Mouse (Mus musculus) CH12.LX (cell line): ENCODE results near the gene Rph3al. TPM values are rescaled to one million over a fixed set of nuclear protein-coding genes. Genes with fewer than 3 reads are reported as not detected.

Experiments
- DNase-seq: peaks from one replicate; pipeline ENCODE4 v3.0.0-alpha.2; 2013; ENCODE audit errors: extremely low read depth
- H3K27ac ChIP-seq: 2 replicates; pipeline ENCODE4 v1.5.1; 2012; ENCODE audit warnings: low read depth, mild to moderate bottlenecking, control low read depth, moderate library complexity; ENCODE audit not compliant: insufficient read depth
- H3K27me3 ChIP-seq: replicated peaks from 2 replicates; pipeline ENCODE3; 2012; ENCODE audit warnings: inconsistent platforms
- H3K36me3 ChIP-seq, 2 experiments: replicated peaks in 1 of 2; 2 replicates each; pipeline versions ENCODE3 to v1.6.1; 2012; ENCODE audit warnings: inconsistent platforms in 1 of 2, low read length in 1 of 2, mild to moderate bottlenecking in 1 of 2, mixed read lengths in 1 of 2, moderate library complexity in 1 of 2; ENCODE audit not compliant: control insufficient read depth in 1 of 2, insufficient read depth in 1 of 2
- H3K4me1 ChIP-seq, 2 experiments: 2 replicates each; pipeline ENCODE4 v1.6.1; 2012; ENCODE audit warnings: inconsistent platforms in 1 of 2, moderate library complexity in 1 of 2; ENCODE audit not compliant: insufficient read depth in 2 of 2, control insufficient read depth in 1 of 2
- H3K4me2 ChIP-seq: 2 replicates; pipeline ENCODE4 v1.6.1; 2012; ENCODE audit warnings: low read depth, mild to moderate bottlenecking, control low read depth; ENCODE audit not compliant: poor library complexity, insufficient read depth, severe bottlenecking
- H3K4me3 ChIP-seq, 3 experiments: fragments of 150-350 bp in 1 of 3; sonication (generic) in 1 of 3; replicated peaks in 1 of 3; 2 replicates each; pipeline versions ENCODE3 to v1.5.1; 2011 to 2012; ENCODE audit warnings: low read depth in 2 of 3, low read length in 2 of 3, mild to moderate bottlenecking in 2 of 3, moderate library complexity in 2 of 3, control low read depth in 1 of 3, improper control_type of control experiment in 1 of 3, inconsistent platforms in 1 of 3, mixed read lengths in 1 of 3; ENCODE audit not compliant: poor library complexity in 1 of 3
- H3K79me2 ChIP-seq: replicated peaks from 2 replicates; pipeline ENCODE4 v1.6.1; 2012; ENCODE audit warnings: mild to moderate bottlenecking, moderate library complexity; ENCODE audit not compliant: control insufficient read depth, poor library complexity, insufficient read depth, severe bottlenecking; ENCODE audit errors: extremely low read depth
- H3K9ac ChIP-seq: 2 replicates; pipeline ENCODE4 v1.6.1; 2012; ENCODE audit warnings: low read depth, mild to moderate bottlenecking, control low read depth, moderate library complexity; ENCODE audit not compliant: insufficient read depth
- H3K9me3 ChIP-seq: replicated peaks from 2 replicates; pipeline ENCODE3; 2012; ENCODE audit warnings: low read length, inconsistent platforms, mixed read lengths
- BHLHE40 ChIP-seq: IDR thresholded peaks from 2 replicates; pipeline ENCODE4 v1.6.1; 2011; ENCODE audit warnings: mild to moderate bottlenecking, low read depth, low read length, improper control_type of control experiment
- CHD1 ChIP-seq: IDR thresholded peaks from 2 replicates; pipeline ENCODE4 v1.6.1; 2012; ENCODE audit warnings: low read depth, low read length, improper control_type of control experiment, inconsistent platforms
- CHD2 ChIP-seq: IDR thresholded peaks from 2 replicates; pipeline ENCODE4 v1.6.1; 2011; ENCODE audit warnings: low read length, improper control_type of control experiment
- CTCF ChIP-seq, 2 experiments: IDR thresholded peaks in 1 of 2; conservative IDR thresholded peaks in 1 of 2; 2 replicates each; pipeline ENCODE4 v1.5.1; 2011 to 2012; ENCODE audit warnings: low read depth in 2 of 2, low read length in 2 of 2, improper control_type of control experiment in 1 of 2, inconsistent platforms in 1 of 2, mild to moderate bottlenecking in 1 of 2, moderate library complexity in 1 of 2
- E2F4 ChIP-seq: IDR thresholded peaks from 2 replicates; pipeline ENCODE4 v1.6.1; 2011; ENCODE audit warnings: low read depth, low read length, improper control_type of control experiment; ENCODE audit not compliant: insufficient replicate concordance
- GABPA ChIP-seq: IDR thresholded peaks from 2 replicates; pipeline ENCODE4 v1.6.1; 2012; ENCODE audit warnings: low read depth, low read length, improper control_type of control experiment, inconsistent platforms; ENCODE audit not compliant: insufficient replicate concordance
- HCFC1 ChIP-seq: IDR thresholded peaks from 2 replicates; pipeline ENCODE4 v1.6.1; 2012; ENCODE audit warnings: low read depth, mild to moderate bottlenecking, inconsistent platforms, low read length, improper control_type of control experiment
- IRF4 ChIP-seq: IDR thresholded peaks from 2 replicates; pipeline ENCODE4 v1.6.1; 2014; ENCODE audit warnings: low read depth, mild to moderate bottlenecking, inconsistent platforms, low read length, improper control_type of control experiment
- JUN ChIP-seq: IDR thresholded peaks from 2 replicates; pipeline ENCODE4 v1.6.1; 2011; ENCODE audit warnings: low read depth, mild to moderate bottlenecking, low read length, improper control_type of control experiment, moderate library complexity; ENCODE audit not compliant: insufficient read depth
- KAT2A ChIP-seq: IDR thresholded peaks from 2 replicates; pipeline ENCODE4 v1.6.1; 2012; ENCODE audit warnings: low read length, improper control_type of control experiment, inconsistent platforms; ENCODE audit not compliant: insufficient replicate concordance
- MAFK ChIP-seq: IDR thresholded peaks from 2 replicates; pipeline ENCODE4 v1.6.1; 2011; ENCODE audit warnings: low read length, improper control_type of control experiment; ENCODE audit not compliant: insufficient replicate concordance
- MAZ ChIP-seq: IDR thresholded peaks from 2 replicates; pipeline ENCODE4 v1.6.1; 2012; ENCODE audit warnings: low read depth, mild to moderate bottlenecking, inconsistent platforms, low read length, improper control_type of control experiment, moderate library complexity
- MEF2A ChIP-seq: IDR thresholded peaks from 2 replicates; pipeline ENCODE4 v1.6.1; 2014; ENCODE audit warnings: low read depth, mild to moderate bottlenecking, inconsistent platforms, low read length, improper control_type of control experiment, borderline replicate concordance
- MXI1 ChIP-seq: IDR thresholded peaks from 2 replicates; pipeline ENCODE4 v1.6.1; 2011; ENCODE audit warnings: mild to moderate bottlenecking, low read depth, low read length, improper control_type of control experiment
- MYC ChIP-seq: IDR thresholded peaks from 2 replicates; pipeline ENCODE4 v1.6.1; 2011; ENCODE audit warnings: low read depth, mild to moderate bottlenecking, improper control_type of control experiment, low read length
- NRF1 ChIP-seq: IDR thresholded peaks from 2 replicates; pipeline ENCODE4 v1.6.1; 2014; ENCODE audit warnings: low read depth, mild to moderate bottlenecking, inconsistent platforms, low read length, improper control_type of control experiment, moderate library complexity
- POLR2A ChIP-seq: IDR thresholded peaks from 2 replicates; pipeline ENCODE4 v1.6.1; 2011; ENCODE audit warnings: low read depth, mild to moderate bottlenecking, improper control_type of control experiment, low read length
- RAD21 ChIP-seq: IDR thresholded peaks from 2 replicates; pipeline ENCODE4 v1.6.1; 2011; ENCODE audit warnings: low read depth, mild to moderate bottlenecking, low read length, improper control_type of control experiment, moderate library complexity
- RCOR1 ChIP-seq: conservative IDR thresholded peaks from 2 replicates; pipeline ENCODE4 v1.6.1; 2012; ENCODE audit warnings: low read depth, mild to moderate bottlenecking, inconsistent platforms, low read length, improper control_type of control experiment
- TBP ChIP-seq: conservative IDR thresholded peaks from 2 replicates; pipeline ENCODE4 v1.6.1; 2011; ENCODE audit warnings: low read depth, low read length, improper control_type of control experiment
- USF1 ChIP-seq: IDR thresholded peaks from 2 replicates; pipeline ENCODE4 v1.6.1; 2014; ENCODE audit warnings: low read depth, mild to moderate bottlenecking, inconsistent platforms, low read length, improper control_type of control experiment
- ZC3H11A ChIP-seq: IDR thresholded peaks from 2 replicates; pipeline ENCODE4 v1.6.1; 2012; ENCODE audit warnings: low read depth, mild to moderate bottlenecking, inconsistent platforms, low read length, improper control_type of control experiment
- dilution Hi-C: fragments of 300-500 bp; cut with MboI; formaldehyde crosslinking; loops from 2 replicates; pipeline ENCODE4 v1.14.3; 2020; ENCODE audit warnings: low sequenced_read_pairs; ENCODE audit not compliant: extremely low pct_unique_long_range_greater_than_20kb, extremely low pct_ligation_motif_present
- in situ Hi-C: fragments of 300-500 bp; cut with MboI; formaldehyde crosslinking; loops from 3 replicates; pipeline ENCODE4 v1.14.3; 2019; ENCODE audit warnings: low sequenced_read_pairs, low pct_ligation_motif_present, low pct_unique_long_range_greater_than_20kb, mixed read lengths
- polyA plus RNA-seq: library from polyadenylated mRNA; unstranded; fragments of >175 nt; gene quantifications from 2 replicates; pipeline ENCODE4 v1.2.1, GENCODE M21; 2012; ENCODE audit warnings: low read depth; ENCODE audit not compliant: insufficient read length
- total RNA-seq, 2 experiments: library from RNA; depleted of rRNA; stranded (reverse); fragments of 300-350 nt in 1 of 2; fragments of >200 nt in 1 of 2; gene quantifications; 2 replicates each; pipeline ENCODE4 v1.2.3; 2012 to 2014

Gene Rph3al
- total and polyA plus RNA-seq, 3 experiments: 0.34 to 0.39 TPM; not detected in 1

DNA sequence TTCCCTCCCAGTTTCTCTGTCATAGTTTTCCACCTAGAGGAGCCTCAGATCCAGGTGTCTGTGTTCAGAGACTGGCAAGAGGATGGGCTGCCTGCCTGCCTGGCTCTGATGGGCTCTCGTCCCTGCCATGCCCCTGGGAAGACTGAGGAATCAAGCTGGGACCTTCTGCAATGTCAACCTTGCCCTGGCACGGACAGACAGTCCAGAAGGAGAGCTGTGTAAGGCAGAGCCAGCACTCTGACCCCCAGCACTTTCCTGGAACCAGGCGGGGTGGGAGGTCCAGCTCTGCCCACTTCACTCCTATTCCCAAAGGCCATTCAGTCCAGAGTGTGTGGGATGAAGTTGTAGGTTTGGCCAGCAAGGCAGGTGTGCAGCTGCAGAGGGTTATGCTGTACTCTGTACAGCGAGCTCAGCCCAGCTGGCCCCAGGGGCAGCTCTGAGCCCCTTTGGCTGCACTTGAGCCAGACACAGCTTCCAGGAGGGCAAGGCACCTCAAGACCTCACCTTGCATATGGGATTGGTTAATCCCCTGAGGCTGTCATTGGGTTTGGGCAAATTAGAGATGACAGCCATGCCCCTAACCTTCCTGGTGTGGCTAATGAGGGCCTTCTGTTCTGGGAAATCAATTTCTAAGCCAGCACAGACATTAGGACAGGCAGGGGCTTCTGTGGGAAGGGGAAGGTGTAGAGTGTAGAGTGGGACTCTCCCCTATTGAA is 95.2 kb downstream of the Rph3al start:
- H3K9me3 ChIP-seq: no peaks in the 10 kb centered on the region
- peaks cover 0 to 34% of the 10 kb centered on the region in 2 experiments; a peak in 2 of 4 replicates for H3K4me1 ChIP-seq
- TF ChIP-seq MYC (no peak), MAFK (no peak), BHLHE40 (no peak), RAD21 (no peak)
- H3K79me2 ChIP-seq: no peaks in the 10 kb centered on the region
- dilution Hi-C loops (no loop called here), in situ Hi-C loops (no loop called here)
- no peak overlapping the region for H3K9ac ChIP-seq
- H3K27ac ChIP-seq: no peak overlapping the region
- H3K4me3 ChIP-seq: no peak overlapping the region
- no peak for DNase-seq
- no peaks in the 10 kb centered on the region for H3K36me3 ChIP-seq
- H3K4me2 ChIP-seq: no peak overlapping the region
- no peaks in the 10 kb centered on the region for H3K27me3 ChIP-seq

DNA sequence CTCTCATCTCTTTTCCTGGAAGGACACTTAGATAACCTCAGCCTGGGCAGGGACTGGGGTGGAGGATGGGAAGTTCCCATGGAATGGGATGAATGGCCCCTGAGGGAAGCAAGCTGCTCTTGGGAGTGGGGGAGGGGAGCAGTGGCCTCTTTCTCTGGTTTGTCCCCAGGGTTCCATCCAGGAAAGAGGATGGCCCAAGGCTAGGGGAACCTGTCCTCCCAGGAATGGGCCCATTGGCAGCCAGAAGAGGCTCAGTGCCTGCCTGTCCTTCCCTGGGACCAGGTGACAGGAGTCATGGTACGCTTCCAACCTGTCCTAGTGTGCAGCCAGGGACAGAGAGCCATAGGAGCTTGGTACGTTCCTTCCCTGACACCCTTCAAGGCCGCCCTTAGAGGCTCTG is 96.7 kb downstream of the Rph3al start:
- dilution Hi-C loops (no loop called here), in situ Hi-C loops (no loop called here)
- Histone ChIP-seq H3K4me1 (peaks cover 2 to 47% of the 10 kb centered on the region in 2 experiments; a peak in 3 of 4 replicates), H3K4me2 (no peak overlapping the region), H3K9me3 (no peaks in the 10 kb centered on the region), H3K79me2 (no peaks in the 10 kb centered on the region), H3K4me3 (no peak overlapping the region), H3K9ac (no peak overlapping the region), H3K27me3 (no peaks in the 10 kb centered on the region), H3K27ac (no peak overlapping the region), H3K36me3 (no peaks in the 10 kb centered on the region)
- no peak for TF ChIP-seq MEF2A
- TF ChIP-seq IRF4: no peak
- TF ChIP-seq ZC3H11A: no peak
- no peak for TF ChIP-seq POLR2A
- no peak for TF ChIP-seq KAT2A
- TF ChIP-seq MAZ: no peak
- TF ChIP-seq CTCF (conservative IDR thresholded peaks at IDR 0.05 in 1 of 2, IDR thresholded peaks at IDR 0.05 in 1 of 2; ENCODE audit: low read depth in 2 of 2, low read length in 2 of 2): no peak
- DNase-seq: no peak

DNA sequence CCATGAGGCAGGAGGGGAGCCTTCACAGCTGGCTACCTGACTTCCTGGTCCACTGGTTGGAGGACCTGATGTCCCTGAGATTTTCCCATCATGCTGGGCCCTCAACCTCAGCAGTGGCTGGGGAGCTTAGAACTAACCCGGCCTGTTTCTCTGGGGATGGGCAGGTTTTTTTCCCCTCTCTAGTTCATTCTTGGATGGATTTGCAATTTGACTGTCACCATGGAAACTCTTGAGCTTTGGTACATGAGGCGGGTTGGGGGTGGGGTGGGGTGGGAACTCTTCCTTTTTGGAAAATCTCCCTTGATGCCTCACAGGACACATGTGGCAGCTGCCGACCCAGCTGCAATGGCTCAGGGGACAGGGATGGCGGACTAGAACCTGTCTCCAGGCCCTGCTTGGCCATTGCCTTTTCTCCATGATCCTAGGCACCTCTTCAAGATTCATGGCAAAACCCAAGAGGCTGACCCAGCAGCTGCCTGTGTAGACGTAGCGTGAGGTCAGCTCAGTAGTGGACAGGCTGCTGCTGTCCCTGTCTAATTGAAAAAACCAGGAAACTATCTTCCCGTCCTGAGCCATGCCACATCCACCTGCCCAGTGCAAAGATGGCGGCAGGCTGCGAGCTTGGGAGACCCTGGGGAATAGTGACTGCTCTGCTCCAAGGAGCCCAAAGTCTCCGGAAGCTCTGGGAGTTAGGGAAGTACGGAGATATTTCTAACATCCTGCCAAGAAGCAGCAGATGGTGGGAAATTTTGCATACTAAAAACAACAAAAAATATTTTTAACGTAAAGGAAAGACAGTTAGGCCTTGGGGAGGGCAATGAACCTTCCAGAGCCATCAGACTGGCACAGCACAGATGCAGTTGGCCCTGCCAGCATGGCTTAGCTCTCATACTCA is 98.4 kb downstream of the Rph3al start:
- Histone ChIP-seq H3K4me2 (no peak overlapping the region), H3K9me3 (no peaks in the 10 kb centered on the region), H3K9ac (no peak overlapping the region), H3K27me3 (no peaks in the 10 kb centered on the region), H3K4me3 (no peak overlapping the region), H3K79me2 (no peaks in the 10 kb centered on the region), H3K27ac (no peak overlapping the region), H3K36me3 (no peaks in the 10 kb centered on the region), H3K4me1 (peaks cover 2 to 52% of the 10 kb centered on the region in 2 experiments; a peak in 3 of 4 replicates)
- in situ Hi-C loops (no loop called here), dilution Hi-C loops (no loop called here)
- DNase-seq: no peak
- TF ChIP-seq TBP: no peak
- TF ChIP-seq JUN: no peak
- TF ChIP-seq USF1: no peak
- TF ChIP-seq NRF1: no peak
- no peak for TF ChIP-seq MAFK
- no peak for TF ChIP-seq RAD21
- no peak for TF ChIP-seq ZC3H11A
- TF ChIP-seq CHD2: no peak
- TF ChIP-seq E2F4: no peak
- TF ChIP-seq CTCF (conservative IDR thresholded peaks at IDR 0.05 in 1 of 2, IDR thresholded peaks at IDR 0.05 in 1 of 2; ENCODE audit: low read depth in 2 of 2, low read length in 2 of 2): no peak
- TF ChIP-seq CHD1: no peak
- TF ChIP-seq HCFC1: no peak
- TF ChIP-seq GABPA: no peak
- TF ChIP-seq MYC: no peak
- no peak for TF ChIP-seq POLR2A
- TF ChIP-seq RCOR1: no peak
- no peak for TF ChIP-seq MXI1
- no peak for TF ChIP-seq KAT2A
